Mouse (Mus musculus) urinary bladder, postnatal 10 days (tissue): ENCODE measurements around the gene Prl8a8.

Experiments used
- DNase-seq: peaks from one replicate; pipeline ENCODE4 v3.0.0; 2022; ENCODE audit warnings: low spot score

Gene Prl8a8

GRCm38 (mm10) chr13:27513117-27513516 lies at the start of gene Prl8a8:
Prl8a8 (minus strand) TSS chr13:27513217.
- no peak for DNase-seq

GRCm38 (mm10) chr13:27553336-27553735 lies 40.3 kb upstream of the Prl8a8 start:
- no peak for DNase-seq

DNA sequence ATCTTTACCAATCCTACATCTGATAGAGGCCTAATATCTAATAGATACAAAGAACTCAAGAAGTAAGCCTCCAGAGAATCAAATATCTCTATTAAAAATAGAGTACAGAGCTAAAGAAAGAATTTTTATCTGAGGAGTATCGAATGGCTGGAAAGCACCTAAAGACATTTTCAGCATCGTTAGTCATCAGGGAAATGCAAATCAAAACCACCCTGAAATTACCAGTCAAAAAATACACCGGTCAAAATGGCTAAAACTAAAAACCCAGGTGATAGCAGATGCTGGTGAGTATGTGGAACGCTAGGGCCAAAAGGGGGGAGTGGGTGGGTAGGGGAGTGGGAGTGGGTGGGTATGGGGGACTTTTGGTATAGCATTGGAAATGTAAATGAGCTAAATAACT lies 10.1 kb upstream of the Prl8a8 start:
- DNase-seq, result no peak

DNA sequence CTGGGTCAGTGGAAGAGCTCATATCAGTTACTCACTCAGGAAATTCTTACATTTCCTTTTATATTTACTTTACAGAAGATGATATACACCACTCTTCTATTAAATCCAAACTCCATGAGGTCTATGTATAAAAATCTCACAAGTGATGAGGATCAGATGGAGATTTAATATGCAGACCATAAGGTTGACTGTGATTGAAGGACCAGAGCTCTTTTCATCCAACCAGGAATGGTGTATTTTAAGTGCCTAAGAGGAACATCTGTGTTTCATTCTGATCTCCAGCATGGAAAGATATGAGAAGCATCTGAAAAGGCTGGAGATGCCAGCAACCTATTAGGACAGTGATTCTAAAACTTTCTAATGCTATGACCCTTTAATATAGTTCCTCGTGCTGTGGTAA lies 5.4 kb downstream of the Prl8a8 start:
- DNase-seq, result no peak
